Mouse (Mus musculus) brain, adult 2 months (tissue): ENCODE measurements around the gene Trmt1l.
"Not testable (repeated sequence)": the region's sequence is repeated elsewhere in the genome, so short reads cannot be mapped to it uniquely, and the experiment has no call there.

Experiments used
- DNase-seq: peaks from one replicate; pipeline ENCODE4 v3.0.0; 2011; ENCODE audit warnings: low read depth, low spot score

The Trmt1l gene

DNA sequence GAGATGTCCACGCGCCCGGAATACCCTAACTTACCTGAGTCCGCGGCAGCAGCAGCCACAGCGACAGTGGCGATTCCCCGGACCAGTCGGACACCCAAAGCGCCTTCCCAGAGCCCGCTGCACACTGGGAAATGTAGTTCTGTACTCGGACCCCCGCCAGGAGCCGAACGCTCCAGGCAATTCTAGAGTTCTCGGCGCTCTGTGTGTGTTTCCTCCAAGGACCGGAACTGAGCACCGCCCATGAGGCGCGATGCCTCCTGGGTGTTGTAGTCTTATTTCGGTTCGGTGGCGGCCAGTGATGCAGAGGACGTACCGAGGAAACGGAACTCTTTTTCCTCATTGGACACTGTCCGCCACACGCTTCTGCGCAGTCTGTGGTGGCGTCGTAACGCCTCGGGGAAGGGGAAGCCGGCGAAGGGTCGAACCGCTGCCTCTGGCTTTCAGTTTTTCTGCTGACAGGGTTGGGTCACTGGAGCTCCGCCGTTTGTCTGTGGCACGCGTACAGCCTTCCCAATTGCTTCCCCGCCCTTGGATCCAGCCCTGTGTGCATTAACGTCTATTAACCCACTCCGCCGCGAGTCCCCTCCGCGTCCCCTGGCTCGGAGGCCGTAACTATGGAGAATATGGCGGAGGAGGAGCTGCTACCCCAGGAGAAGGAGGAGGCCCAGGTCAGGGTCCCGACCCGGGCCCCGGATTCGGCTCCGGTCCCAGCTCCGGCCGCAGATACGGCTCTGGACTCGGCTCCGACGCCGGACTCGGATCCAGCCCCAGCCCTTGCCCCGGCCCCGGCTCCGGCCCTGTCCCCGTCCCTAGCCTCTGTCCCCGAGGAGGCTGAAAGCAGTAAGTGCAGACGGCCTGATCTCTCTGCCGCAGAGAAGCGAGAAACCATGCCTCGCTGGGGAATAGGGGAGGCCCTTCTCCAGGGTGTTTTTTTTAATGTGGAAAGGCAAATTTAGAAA, at the start of gene Trmt1l, which contains the start of gene Swt1:
Gene Trmt1l (plus strand): TSS at position 280 of the 959 bp plus-strand sequence.
Gene Swt1 (minus strand): TSS at position 193 of the 959 bp plus-strand sequence.
- DNase-seq = peak; percentile 100

DNA sequence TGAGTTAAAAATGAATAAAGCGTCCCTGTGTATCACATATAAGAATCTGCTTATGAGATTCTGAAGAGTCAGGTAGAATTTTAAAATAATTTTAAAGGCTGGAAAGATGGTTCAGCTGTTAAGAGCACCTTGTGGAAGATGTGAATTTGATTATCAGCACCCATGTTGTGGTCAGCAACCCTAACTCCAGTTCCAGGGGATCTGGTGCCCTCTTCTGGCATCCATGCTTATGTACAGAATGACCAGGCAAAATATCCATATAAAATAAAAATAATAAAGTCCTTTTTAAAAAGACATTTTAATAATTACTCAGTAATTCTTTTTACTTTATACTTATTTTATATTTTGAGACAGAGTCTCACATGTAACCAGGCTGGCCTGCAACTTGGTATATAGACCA, 38.3 kb upstream of the Trmt1l start:
- peak; percentile 48 for DNase-seq

DNA sequence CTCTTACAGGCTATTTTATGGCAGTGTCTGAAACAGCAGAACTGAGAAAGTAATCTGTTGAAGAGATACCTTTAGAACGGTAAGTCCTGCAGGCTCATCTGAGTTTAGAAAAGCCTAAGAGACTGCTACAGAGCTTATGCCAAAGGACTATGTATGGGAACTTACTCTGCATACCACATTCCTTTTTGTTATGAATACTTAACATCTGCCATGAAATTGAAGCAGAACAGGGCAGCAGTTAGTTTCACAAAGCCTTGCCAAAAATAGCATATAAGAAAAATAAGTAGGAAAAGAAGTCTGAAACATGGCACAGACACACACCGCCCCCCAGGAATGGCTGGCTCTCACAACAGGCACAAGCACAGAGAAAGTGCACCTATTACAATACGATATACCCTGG, 18.5 kb upstream of the Trmt1l start:
- peak; percentile 27 for DNase-seq

DNA sequence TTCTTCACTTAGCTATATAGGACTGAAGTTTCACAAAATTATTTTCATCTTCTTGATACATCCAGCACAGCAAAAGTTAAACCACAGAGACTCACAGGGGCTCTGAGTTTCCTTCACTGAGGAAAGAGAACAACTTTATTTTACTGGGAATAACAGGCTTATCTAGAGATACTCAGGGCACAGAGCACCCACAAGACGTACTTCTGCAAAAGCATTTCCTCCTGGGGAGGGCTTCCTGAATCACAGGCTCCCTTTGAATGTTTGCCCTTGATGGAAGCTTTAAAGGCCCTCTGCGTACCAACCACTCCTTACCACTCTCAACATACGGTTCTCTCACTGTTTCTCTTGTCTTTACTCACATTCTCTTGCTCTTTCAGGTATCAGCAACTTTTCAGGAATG, 6.2 kb upstream of the Trmt1l start:
- no peak for DNase-seq

DNA sequence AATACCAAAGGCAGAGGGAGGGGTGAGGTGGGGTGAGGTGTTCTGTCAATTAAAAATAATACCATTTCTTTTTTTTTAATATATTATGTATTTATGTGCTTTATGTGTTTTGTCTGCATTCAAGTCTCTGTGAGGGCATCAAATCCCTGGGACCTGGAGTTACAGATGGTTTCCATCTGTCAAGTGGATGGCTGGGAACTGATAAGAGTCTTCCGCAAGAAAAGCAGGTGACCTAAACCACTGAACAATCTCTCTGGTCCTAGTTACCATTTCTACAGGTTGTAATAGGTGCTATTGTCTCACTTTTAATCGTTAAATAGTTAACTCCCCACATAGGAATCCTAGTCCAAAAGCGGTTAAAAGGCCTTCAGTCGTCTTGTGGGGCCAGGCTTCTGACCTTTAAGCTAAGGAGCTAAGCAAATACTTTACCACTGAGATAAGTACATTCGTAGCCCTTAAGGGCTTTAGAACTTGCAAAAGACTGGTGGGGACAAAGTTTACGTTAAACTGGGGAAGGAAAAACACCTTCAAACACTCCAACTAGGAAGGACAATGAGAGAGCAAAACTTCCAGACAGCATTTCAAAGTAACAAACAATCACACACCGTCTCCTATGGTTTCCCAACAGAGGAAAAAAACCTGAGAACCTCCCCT, 1.3 kb upstream of the Trmt1l start:
- DNase-seq = no peak

DNA sequence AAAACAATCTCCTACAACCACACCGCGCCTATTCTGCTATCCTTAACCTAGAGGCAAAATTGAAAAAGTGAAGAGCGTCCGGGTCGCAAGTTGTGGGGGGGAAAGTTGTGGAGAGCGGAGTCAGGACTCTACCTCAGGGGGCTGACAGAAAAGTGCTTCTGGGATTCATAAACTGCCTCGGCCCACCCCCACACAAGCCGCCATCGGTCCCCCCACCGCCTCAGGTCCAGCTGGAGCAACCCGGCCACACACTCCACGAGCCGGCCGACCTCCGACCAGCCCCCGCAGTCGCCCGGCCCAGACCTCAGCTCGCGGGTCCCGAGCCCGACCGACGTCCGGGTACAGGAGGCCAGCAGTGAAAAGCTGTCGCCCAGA, 467 bp upstream of the Trmt1l start:
- DNase-seq = no peak

DNA sequence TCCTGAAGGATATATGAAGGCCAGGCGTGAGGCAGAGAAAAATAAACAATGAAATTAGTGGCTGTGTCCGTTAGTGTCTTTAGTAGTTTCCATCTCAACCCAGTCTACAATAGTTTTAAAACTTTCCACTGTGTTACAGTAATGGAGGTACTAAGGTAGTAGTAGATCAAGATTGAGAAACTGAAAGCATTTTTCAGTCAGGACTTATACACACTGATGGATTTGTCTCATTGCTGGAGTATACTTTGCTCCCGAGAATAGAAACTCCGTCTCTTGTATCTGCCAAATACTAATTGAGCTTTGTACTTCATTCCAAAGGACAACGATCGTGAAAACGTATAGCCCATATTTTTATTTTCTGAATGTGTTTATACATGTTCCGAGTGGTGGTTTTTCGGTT, 974 bp downstream of the Trmt1l start:
- DNase-seq = no peak

DNA sequence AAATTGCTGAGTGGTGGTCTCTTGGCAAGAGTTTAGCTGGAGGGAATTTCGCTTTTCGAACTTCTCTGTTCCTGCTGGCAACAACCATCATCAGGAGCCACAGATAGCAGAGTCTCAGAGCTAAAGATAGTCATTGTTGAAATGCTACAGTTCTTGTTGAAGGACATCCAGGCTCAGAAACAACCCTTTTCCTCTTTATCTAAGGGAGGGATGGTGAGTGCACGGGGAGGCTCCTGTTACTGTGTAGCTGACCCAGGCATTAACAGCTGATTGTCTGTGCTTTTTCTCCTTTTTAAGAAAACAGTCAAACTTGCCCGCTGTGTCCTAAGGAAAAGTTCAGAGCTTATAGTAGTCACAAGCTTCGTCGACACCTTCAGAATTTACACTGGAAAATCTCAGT, 7.1 kb downstream of the Trmt1l start:
- DNase-seq = no peak

DNA sequence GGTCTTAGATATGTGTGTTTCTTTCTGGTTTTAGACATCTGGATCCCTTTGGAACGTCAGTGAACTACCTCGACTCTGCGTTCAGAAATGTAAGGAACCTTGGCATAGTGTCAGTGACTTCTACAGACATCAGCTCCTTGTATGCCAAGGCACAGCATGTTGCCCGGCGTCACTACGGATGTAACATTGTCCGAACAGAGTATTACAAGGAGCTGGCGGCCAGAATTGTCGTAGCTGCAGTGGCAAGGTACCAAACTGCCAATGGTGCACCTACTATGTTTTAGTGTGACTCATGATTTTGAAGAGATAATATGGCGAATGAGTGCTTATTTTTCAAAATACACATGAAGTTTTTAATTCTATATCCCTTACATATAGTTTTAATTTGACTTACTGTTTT, 21.5 kb downstream of the Trmt1l start:
- DNase-seq = peak; percentile 4

DNA sequence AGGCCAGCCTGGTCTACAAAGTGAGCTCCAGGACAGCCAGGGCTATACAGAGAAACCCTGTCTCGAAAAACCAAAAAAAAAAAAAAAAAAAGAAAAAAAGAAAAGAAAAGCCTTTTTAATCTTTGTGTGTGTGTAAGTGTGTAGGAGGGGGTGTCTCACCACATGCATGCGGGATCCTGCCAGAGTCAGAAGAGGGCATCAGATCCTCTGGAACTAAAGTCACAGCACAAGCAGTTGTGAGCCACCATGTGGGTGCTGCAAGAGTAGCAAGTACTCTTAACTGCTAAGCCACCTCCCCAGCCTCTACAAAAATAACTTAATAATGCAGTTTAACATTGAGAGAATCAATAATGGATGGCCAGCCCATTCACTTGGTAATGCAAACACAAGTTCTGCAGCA, 22.5 kb downstream of the Trmt1l start:
- DNase-seq = peak; percentile 51

DNA sequence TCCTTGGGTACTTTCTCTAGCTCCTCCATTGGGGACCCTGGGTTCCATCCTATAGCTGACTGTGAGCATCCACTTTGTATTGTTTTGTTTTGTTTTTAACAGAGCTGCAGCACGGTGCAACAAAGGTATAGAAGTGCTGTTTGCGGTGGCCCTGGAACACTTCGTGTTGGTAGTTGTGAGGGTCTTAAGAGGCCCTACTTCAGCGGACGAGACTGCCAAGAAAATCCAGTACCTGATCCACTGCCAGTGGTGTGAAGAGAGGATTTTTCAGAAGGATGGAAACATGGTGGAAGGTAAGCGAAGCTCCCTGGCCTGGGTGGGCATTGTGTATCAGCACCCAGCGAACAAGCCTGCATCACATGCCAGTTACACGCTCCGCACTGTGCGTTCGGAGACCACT, 23.6 kb downstream of the Trmt1l start:
- no peak for DNase-seq

DNA sequence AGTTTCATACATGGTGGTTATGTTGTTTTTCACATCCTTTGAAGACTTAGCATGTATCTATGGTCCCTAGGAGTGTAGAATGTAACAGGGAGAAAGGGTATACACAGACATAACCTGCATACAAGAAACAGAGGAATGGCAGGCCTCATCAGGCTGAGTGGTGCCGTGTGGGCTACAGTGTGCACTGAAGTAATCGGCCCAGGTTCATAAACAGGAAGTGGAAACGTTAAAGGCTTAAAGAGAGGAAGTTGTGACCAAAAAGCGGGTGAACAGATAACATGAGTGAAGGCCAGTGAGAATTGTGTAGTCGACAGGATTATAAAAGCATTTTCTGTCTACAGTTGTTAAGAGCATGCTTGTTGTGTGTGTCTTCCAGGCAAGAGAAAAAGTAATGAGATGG, 28.7 kb downstream of the Trmt1l start:
- DNase-seq = no peak

DNA sequence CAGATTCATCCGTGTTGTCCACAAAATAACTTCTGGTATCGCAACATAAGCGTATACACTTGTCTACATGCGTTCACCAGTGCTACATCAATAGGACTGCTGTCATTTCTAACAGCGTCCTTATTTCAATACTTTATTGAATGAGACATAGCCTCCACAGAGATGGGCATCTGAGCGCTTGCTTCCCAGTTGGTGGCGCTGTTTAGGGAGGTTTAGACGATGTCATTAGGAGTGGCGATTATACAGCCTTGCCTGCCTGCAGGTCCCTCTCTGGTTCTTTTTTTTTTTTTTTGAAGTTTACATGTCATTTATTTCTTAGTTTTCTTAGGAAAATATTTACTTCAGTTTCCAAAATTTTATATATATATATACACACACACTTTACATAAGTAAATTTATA, 32.9 kb downstream of the Trmt1l start:
- peak; percentile 26 for DNase-seq

DNA sequence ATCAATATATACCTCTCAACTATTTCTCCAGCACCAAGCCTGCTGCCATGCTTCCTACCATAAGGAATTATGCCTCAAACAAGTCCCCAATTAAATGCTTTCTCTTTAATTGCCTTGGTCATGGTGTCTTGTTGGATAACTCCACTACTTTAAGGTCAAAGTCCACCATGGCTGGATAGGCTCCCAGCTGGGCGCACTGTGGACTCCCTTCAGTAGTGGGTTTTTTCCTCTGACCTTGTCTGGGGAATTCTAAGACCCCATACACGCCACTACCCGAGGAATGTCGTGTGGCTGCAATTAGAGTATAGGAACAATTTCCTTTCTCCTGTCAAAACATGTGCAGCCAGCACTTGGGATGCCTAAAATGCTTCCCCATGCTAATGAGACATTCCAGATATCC, 36.6 kb downstream of the Trmt1l start:
- DNase-seq = no peak

DNA sequence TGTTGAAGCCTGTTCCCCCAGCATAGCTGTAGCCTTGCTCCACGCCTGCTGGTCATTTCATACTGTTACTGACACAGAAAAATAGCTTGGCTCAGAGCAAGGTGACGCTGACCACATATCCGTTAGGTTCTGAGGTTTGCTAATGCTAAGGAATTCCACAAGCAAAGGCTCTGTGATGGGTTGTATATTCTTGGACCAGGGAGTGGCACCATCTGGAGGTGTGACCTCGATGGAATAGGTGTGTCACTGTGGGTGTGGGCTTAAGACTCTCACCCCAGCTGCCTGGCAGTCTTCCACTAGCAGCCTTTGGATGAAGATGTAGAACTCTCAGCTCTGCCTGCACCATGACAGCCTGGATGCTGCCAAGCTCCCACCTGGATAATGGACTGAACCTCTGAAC, 38.2 kb downstream of the Trmt1l start:
- DNase-seq = no peak

DNA sequence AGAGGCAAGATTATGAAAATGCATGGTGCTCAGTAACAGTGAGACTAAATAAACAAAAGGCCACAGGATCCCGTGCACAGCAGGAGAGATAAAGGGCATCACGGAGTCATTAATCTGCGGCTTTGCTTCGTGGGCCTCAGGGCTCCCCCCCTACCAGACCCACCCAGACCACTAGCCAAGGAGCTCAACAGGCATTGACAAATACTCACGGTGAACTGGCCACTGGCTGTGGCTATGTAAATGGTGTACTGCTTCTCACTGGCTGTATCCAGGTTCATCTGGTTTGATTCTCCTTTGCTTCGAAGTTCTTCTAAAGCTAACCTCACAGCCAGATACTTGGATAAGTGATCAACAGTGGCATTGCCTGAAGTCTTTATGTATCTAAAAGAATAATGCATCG, 43.1 kb downstream of the Trmt1l start:
- DNase-seq = no peak

DNA sequence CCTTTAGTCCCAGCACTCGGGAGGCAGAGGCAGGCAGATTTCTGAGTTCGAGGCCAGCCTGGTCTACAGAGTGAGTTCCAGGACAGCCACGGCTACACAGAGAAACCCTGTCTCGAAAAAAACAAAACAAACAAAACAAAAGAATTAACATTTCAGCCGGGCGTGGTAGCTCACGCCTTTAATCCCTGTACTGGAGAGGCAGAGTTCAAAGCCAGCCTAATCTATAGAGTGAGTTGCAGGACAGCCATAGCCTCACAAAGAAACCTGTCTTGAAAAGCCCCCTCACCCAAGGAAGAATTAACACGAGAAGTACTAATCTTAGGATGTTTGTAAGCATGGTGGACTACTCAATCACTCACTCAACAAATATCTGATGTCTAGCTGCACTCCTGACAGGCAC, 44.0 kb downstream of the Trmt1l start:
- DNase-seq = not testable (repeated sequence)

DNA sequence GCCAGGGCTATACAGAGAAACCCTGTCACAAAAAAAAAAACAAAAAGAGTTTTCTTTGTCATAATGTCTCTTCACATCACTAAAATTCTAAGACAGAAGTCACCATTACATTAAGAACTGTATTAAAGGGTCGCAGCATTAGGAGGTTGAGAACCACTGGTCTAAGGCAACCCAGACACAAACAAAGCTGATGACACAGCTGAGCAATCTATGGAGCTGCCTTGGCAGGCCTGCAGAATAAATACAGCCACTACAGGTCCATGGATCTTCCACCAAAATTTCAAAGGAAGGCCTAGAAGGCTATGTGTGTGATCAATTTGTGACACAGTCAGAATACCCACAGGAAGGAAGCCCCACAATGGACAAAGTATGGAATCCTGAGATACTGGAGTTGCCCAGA, 54.2 kb downstream of the Trmt1l start:
- no peak for DNase-seq

DNA sequence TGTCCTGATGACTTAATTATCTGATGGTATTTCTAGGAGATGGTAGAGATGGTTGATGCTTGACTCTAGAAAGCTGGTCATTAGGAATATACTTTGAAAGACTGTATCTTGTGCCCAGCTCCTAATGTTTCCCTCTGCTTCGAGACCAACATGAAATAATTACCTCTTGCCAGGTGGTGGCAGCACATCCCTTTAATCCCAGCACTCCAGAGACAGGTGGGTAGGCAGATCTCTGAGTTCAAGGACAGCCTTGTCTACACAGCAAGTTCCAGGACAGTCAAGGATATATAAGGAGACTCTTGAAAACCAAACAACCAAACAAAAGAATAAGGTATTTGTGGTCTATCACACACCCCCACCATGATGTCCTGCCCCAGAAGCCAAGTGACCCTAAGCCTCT, 55.2 kb downstream of the Trmt1l start:
- peak; percentile 36 for DNase-seq

DNA sequence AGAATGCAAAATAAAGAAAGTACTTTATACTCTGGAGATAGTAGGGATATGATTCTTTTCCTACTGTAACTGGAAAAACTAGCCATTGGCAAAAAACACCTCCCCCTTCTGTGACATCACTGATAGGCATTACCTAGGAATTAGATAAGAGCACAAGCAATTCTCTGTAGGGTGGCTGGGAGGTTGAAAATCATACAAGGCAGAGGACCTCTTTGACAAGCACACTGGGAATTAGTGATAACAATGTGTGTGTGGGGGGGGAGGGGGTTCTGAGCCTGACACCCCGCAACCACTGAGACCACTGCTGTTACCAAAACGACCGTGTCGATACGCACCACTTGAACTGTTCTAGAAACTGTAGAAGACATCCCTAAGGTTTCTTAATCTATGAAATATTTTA, 56.4 kb downstream of the Trmt1l start:
- DNase-seq = no peak

DNA sequence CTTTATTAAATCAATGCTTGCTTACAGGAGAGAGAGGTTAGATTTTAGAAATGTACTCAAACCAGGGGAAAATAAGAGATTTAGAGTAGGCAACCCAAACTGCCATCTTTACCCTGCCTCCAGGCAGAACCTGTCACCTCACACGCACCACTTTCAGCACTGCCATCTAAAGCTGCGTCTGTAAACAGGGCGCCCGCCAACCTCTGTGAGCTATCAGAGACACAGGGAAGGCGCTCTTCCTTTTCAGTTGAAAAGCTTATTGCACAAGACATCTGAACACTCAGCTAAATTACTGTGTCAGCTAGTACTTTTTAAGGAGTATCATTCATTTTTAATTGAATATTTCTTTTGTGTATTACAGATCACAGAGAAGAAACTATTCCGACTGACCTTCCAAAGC, 61.5 kb downstream of the Trmt1l start:
- no peak for DNase-seq

DNA sequence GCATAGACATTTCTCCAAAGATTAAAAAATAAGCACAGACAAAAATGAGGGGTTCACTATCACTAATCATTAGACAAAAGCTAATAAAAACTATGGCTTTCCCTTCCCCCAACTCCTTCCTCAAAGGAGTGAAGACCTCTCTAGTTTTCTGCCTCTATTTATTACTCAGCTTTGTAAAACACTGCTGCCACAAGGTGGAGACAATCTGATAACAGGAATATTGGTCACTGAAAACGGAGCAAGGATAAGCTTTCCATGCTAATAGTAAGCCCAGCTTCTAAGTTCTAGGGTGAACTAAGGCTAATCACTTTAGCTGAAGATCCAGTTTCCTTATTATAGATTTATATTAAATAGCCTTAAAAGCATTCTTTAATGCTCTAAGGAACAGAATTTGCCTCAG, 64.1 kb downstream of the Trmt1l start:
- peak; percentile 17 for DNase-seq

DNA sequence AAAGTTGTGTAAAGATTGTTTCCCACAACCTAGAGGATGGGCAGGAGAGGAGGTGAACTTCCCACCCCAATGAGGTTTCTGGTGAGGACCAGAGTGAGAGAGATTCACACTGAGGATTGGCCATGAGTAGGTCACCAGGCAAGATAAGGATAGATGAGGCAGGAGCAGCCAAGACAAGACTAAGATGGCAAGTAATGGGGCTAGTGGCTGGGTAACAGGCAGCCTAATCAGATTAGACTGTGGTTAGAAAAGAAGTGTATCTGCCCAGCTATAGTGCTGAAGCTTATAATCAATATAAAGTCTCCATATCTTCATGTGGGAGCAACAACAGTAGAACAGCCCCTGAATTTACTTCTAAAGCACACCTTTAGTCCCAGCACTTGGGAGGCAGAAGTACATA, 65.5 kb downstream of the Trmt1l start:
- DNase-seq = no peak
